Mouse (Mus musculus): Measurements from ENCODE around the gene Hsd17b7. TPM values are rescaled to one million over a fixed set of nuclear protein-coding genes. Genes with fewer than 3 reads are reported as not detected.

Hsd17b7 gene
- 10 to 100 TPM; 11.7 to 14.5 TPM for total RNA-seq (2023)

DNA sequence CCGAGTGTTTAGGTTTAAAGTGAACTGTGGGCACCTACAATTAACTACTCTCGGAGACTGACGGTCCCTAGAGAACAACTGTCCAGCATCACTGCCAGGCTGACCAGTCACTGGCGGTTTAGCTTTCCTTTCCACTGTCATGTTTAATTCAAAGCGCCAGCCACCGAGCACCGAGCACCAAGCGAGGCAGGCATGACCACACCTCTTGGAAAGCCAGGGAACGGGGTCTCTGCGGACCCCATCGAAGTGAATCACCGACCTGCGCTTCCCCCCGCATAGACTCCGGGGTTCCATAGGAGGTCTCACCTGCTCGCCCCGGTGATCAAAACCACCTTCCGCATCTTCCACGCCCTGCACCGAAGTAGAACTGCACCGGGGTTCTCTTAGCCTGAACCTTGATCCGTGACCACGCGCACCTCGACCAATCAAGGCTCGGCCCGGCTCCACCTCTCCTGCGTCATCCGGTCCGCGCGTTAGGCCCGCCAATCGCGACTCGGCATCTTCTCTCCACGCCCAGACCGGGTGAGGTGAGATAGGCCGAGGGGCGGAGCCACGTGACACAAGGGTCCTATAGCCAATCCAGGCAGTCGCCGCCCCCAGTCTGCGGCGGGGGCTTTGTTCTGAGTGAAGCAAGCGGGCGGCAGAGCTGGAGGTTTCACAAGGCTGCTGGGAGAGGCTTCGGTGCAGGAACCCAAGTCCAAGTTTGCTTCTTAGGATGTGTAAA is at the start of gene Hsd17b7:
TSS of gene Hsd17b7 (minus strand) at position 450 of the 724 bp plus-strand sequence.

DNA sequence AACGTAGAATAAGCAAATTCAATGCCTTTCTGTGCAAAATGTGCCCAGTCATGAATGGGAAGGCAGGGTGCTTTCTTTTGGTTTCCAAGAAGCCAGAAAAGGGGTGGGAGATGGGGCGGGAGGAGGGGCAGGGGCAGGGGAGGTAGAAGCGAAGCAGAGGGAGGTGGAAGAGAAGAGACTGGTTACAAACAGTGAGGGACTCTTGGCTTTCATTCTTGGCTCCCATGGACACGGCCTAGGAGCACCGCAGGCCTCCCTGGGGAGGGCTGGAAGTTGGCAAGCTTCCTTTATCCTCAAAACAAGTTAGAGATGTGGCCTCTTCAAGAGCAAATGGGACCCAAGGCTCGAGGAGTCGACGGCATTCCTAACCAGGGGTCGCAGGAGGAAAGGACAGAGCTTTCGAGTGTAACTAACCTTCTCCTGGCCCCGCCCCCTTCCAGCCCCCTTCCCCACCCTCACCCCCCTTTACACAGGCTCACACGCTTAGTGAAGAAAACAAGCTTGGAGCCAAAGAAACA is 40.5 kb downstream of the Hsd17b7 start, which contains the start of gene Ccdc190:
TSS of gene Ccdc190 (plus strand) at position 195 of the 518 bp plus-strand sequence.

Other genes with a start within 250 kb of the Hsd17b7 start
- not detected for gene Rgs4, start 221.6 kb downstream of the Hsd17b7 start, total RNA-seq (2023)
- not detected for gene Ccdc190, start 40.6 kb downstream of the Hsd17b7 start, total RNA-seq (2023)
- gene Ddr2, start 141.5 kb upstream of the Hsd17b7 start, total RNA-seq (2023) = not detected
- gene Uap1, start 205.7 kb upstream of the Hsd17b7 start, total RNA-seq (2023) = 10 to 100 TPM; 56.1 to 57.7 TPM
- gene Uhmk1, start 246.2 kb upstream of the Hsd17b7 start, total RNA-seq (2023) = 10 to 100 TPM; 68.5 to 69.8 TPM

All from B cell, adult 67 days (primary cell).